ENCODE assay signal across 31 mouse cellular contexts in genomic region chr6:37790878-37791277, GRCm38 (mm10).
"Had no signal": no experiment of that assay in that cellular context is flagged by ENCODE, and none has a peak within 500 bp of the region (broad histone marks: within the 10 kb centered on the region; RNA-seq: fewer than 3 reads in every experiment).

No protein-coding gene starts in this region.

- H3K4me2 ChIP-seq: limb, embryonic 12.5 days; limb, embryonic 13.5 days; limb, embryonic 15.5 days; liver, embryonic 11.5 days; liver, embryonic 12.5 days; liver, embryonic 13.5 days; liver, embryonic 15.5 days; lung, embryonic 14.5 days; lung, embryonic 15.5 days; midbrain, embryonic 11.5 days; midbrain, embryonic 12.5 days; midbrain, embryonic 13.5 days; midbrain, embryonic 15.5 days had no signal

- H3K9me3 ChIP-seq: limb, embryonic 10.5 days; limb, embryonic 15.5 days; liver, embryonic 13.5 days; liver, embryonic 15.5 days; lung, embryonic 15.5 days; midbrain, embryonic 15.5 days had no signal

- H3K9ac ChIP-seq: limb, embryonic 12.5 days; limb, embryonic 13.5 days; limb, embryonic 15.5 days; liver, embryonic 12.5 days; liver, embryonic 13.5 days; liver, embryonic 14.5 days; liver, embryonic 15.5 days; liver, postnatal 0 days; lung, embryonic 14.5 days; lung, embryonic 15.5 days; midbrain, embryonic 12.5 days; midbrain, embryonic 13.5 days; midbrain, embryonic 15.5 days had no signal

- H3K27me3 ChIP-seq: limb, embryonic 12.5 days; limb, embryonic 13.5 days; limb, embryonic 15.5 days; liver, embryonic 12.5 days; liver, embryonic 13.5 days; liver, embryonic 15.5 days; lung, embryonic 15.5 days; megakaryocyte, embryonic 14.5 days; midbrain, embryonic 12.5 days; midbrain, embryonic 13.5 days; midbrain, embryonic 15.5 days had no signal

- H3K4me3 ChIP-seq: limb, embryonic 10.5 days; limb, embryonic 12.5 days; limb, embryonic 13.5 days; limb, embryonic 15.5 days; liver, embryonic 12.5 days; liver, embryonic 13.5 days; liver, embryonic 15.5 days; lung, embryonic 15.5 days; megakaryocyte, embryonic 14.5 days; midbrain, embryonic 10.5 days; midbrain, embryonic 12.5 days; midbrain, embryonic 13.5 days; midbrain, embryonic 15.5 days; myocyte had no signal

- H3K36me3 ChIP-seq: limb, embryonic 10.5 days; limb, embryonic 12.5 days; limb, embryonic 13.5 days; limb, embryonic 15.5 days; liver, embryonic 12.5 days; liver, embryonic 13.5 days; liver, embryonic 15.5 days; lung, embryonic 15.5 days; midbrain, embryonic 10.5 days; midbrain, embryonic 12.5 days; midbrain, embryonic 13.5 days; midbrain, embryonic 15.5 days had no signal

- H3K4me1 ChIP-seq: limb, embryonic 12.5 days; limb, embryonic 13.5 days; limb, embryonic 15.5 days; liver, embryonic 12.5 days; liver, embryonic 13.5 days; liver, embryonic 15.5 days; lung, embryonic 15.5 days; midbrain, embryonic 13.5 days; midbrain, embryonic 15.5 days had no signal

- ATAC-seq: liver, embryonic 12.5 days; liver, postnatal 0 days; lung, postnatal 0 days; midbrain, embryonic 13.5 days; midbrain, embryonic 15.5 days; midbrain, embryonic 16.5 days had no signal

- H3K27ac ChIP-seq: limb, embryonic 10.5 days; limb, embryonic 12.5 days; limb, embryonic 13.5 days; limb, embryonic 15.5 days; liver, embryonic 12.5 days; liver, embryonic 13.5 days; liver, embryonic 14.5 days; liver, embryonic 15.5 days; lung, embryonic 15.5 days; macrophage; midbrain, embryonic 10.5 days; midbrain, embryonic 12.5 days; midbrain, embryonic 13.5 days; midbrain, embryonic 15.5 days had no signal

- DNase-seq: left cerebral cortex, postnatal 4 days; liver; liver, embryonic 13.5 days; liver, postnatal 0 days; lung, adult 18-20 months; lung, adult 2 months; lung, embryonic 14.5 days; lung, postnatal 10 days; lung, postnatal 14 days; lung, postnatal 36 days; lung, postnatal 4 days; midbrain, embryonic 14.5 days had no signal
